9 mouse cellular contexts compared by ENCODE assay signal in genomic region chr8:125255006-125255685, GRCm38 (mm10).
DNase-seq lines count a peak whose midpoint lies in the region; ATAC-seq and TF ChIP-seq lines count a peak whose summit lies in the region.
"Had no signal": no experiment of that assay in that cellular context is flagged by ENCODE, and none has a peak within 500 bp of the region (broad histone marks: within the 10 kb centered on the region; RNA-seq: fewer than 3 reads in every experiment).

No protein-coding gene starts in this region.

- 70% methylated on average over 11 of the region's 11 CpGs for WGBS in intestine, embryonic 15.5 days
- WGBS in intestine, embryonic 16.5 days: 67% methylated on average over 11 of the region's 11 CpGs
- 40% methylated on average over 11 of the region's 11 CpGs for whole genome bisulfite sequencing in forebrain, postnatal 0 days
- WGBS in olfactory bulb, adult 2 months: 39% methylated on average over 11 of the region's 11 CpGs

- no peaks in the 10 kb centered on the region for H3K9me3 ChIP-seq in intestine, embryonic 15.5 days
- H3K9me3 ChIP-seq in intestine, embryonic 16.5 days (ENCODE audit: control insufficient read depth, low read length): no peaks in the 10 kb centered on the region
- H3K9me3 ChIP-seq in forebrain, postnatal 0 days (ENCODE audit: low read length): no peaks in the 10 kb centered on the region

- no peaks in the 10 kb centered on the region for H3K36me3 ChIP-seq in intestine, embryonic 15.5 days
- no peaks in the 10 kb centered on the region for H3K36me3 ChIP-seq in intestine, embryonic 16.5 days (ENCODE audit: control insufficient read depth, insufficient read depth, low read length)
- no peaks in the 10 kb centered on the region for H3K36me3 ChIP-seq in forebrain, postnatal 0 days (ENCODE audit: insufficient read depth)
- H3K36me3 ChIP-seq: G1E had no signal

- no peaks in the 10 kb centered on the region for H3K27me3 ChIP-seq in intestine, embryonic 15.5 days (replicated peaks)
- H3K27me3 ChIP-seq in intestine, embryonic 16.5 days (replicated peaks; ENCODE audit: control insufficient read depth, insufficient read depth, low read length): no peaks in the 10 kb centered on the region
- no peaks in the 10 kb centered on the region; the same call in 1 of the 2 replicates for H3K27me3 ChIP-seq in forebrain, postnatal 0 days (ENCODE audit: insufficient read depth, low read length)

- no peak overlapping the region for H3K27ac ChIP-seq in intestine, embryonic 15.5 days
- no peak overlapping the region for H3K27ac ChIP-seq in intestine, embryonic 16.5 days (ENCODE audit: low read length)
- H3K27ac ChIP-seq in forebrain, postnatal 0 days (ENCODE audit: low read depth, low read length): peak overlapping the region; percentile 93
- H3K27ac ChIP-seq in left cerebral cortex, adult 2 months: peak overlapping the region; percentile 99
- peak overlapping the region; percentile 94 for H3K27ac ChIP-seq in olfactory bulb, adult 2 months (ENCODE audit: insufficient read depth, low read depth, low read length)

- no peak overlapping the region for H3K9ac ChIP-seq in intestine, embryonic 15.5 days
- no peak overlapping the region for H3K9ac ChIP-seq in intestine, embryonic 16.5 days (ENCODE audit: low read depth, low read length)
- peak overlapping the region; percentile 69 for H3K9ac ChIP-seq in forebrain, postnatal 0 days

- peak overlapping the region; percentile 80; the same call in 1 of the 2 replicates for H3K4me2 ChIP-seq in intestine, embryonic 15.5 days (replicated peaks)
- no peak overlapping the region for H3K4me2 ChIP-seq in intestine, embryonic 16.5 days (ENCODE audit: low read depth, low read length)
- H3K4me2 ChIP-seq in forebrain, postnatal 0 days (ENCODE audit: low read depth): peak overlapping the region; percentile 72

- no peak for TF ChIP-seq POLR2A in olfactory bulb, adult 2 months (IDR thresholded peaks at IDR 0.05; ENCODE audit: insufficient read depth, low read depth, low read length)

- ATAC-seq in intestine, embryonic 15.5 days: no peak
- ATAC-seq in intestine, embryonic 16.5 days: no peak
- ATAC-seq in forebrain, postnatal 0 days: 0 out of 2 replicates have a peak, but pooled peaks have one; percentile 14

- no peak overlapping the region for H3K4me3 ChIP-seq in intestine, embryonic 15.5 days (replicated peaks)
- H3K4me3 ChIP-seq in intestine, embryonic 16.5 days (ENCODE audit: low read length): no peak overlapping the region
- peak overlapping the region; percentile 35 for H3K4me3 ChIP-seq in forebrain, postnatal 0 days (ENCODE audit: low read depth, low read length)
- peak overlapping the region; percentile 56 for H3K4me3 ChIP-seq in left cerebral cortex, adult 2 months
- no peak overlapping the region for H3K4me3 ChIP-seq in olfactory bulb, adult 2 months (ENCODE audit: insufficient read depth, low read depth, low read length)

- DNase-seq in cerebellum, adult 11-12 months: peak; percentile 45
- DNase-seq in forebrain, postnatal 0 days: peak; percentile 61
- DNase-seq in left cerebral cortex, adult 2 months (ENCODE audit: extremely low spot score in 1 of 2, low spot score in 2 of 2): peak; percentile 39 to 54
- DNase-seq in ovary, postnatal 10 days (ENCODE audit: low spot score): no peak
- no peak for DNase-seq in urinary bladder, adult 18-20 months (ENCODE audit: low spot score in 2 of 2)

- 0 out of 2 replicates have a peak, but pooled peaks cover 9% of the 10 kb centered on the region for H3K4me1 ChIP-seq in intestine, embryonic 15.5 days (replicated peaks)
- H3K4me1 ChIP-seq in intestine, embryonic 16.5 days (ENCODE audit: control insufficient read depth, insufficient read depth, low read length): peaks cover 13% of the 10 kb centered on the region
- peaks cover 17% of the 10 kb centered on the region for H3K4me1 ChIP-seq in forebrain, postnatal 0 days (ENCODE audit: insufficient read depth)
- H3K4me1 ChIP-seq in olfactory bulb, adult 2 months (ENCODE audit: control insufficient read depth, insufficient read depth, low read length): peaks cover 15% of the 10 kb centered on the region

- intact Hi-C loops in left cerebral cortex, adult 2 months (cut with DNase I): loop anchor here (2.0 kb wide), 2 partner anchors 70 to 314 kb away; partner anchors contain the start of gene Sipa1l2

- TF ChIP-seq CTCF in forebrain, postnatal 0 days (IDR thresholded peaks at IDR 0.05; ENCODE audit: low read depth): no peak
- TF ChIP-seq CTCF in left cerebral cortex, adult 2 months (IDR thresholded peaks at IDR 0.05): no peak
- TF ChIP-seq CTCF in olfactory bulb, adult 2 months (IDR thresholded peaks at IDR 0.05; ENCODE audit: insufficient read depth, low read depth, low read length): no peak

Comparison
In these comparisons a context has a peak if more than half of its experiments do, and no peak if none do; other contexts are left out.
1. H3K27ac ChIP-seq: peak in forebrain, postnatal 0 days (single experiment), left cerebral cortex, adult 2 months (single experiment) and olfactory bulb, adult 2 months (single experiment); none in intestine, embryonic 15.5 days (single experiment) and intestine, embryonic 16.5 days (single experiment).
2. H3K4me3 ChIP-seq: peak in forebrain, postnatal 0 days (single experiment) and left cerebral cortex, adult 2 months (single experiment); none in intestine, embryonic 15.5 days (single experiment), intestine, embryonic 16.5 days (single experiment) and olfactory bulb, adult 2 months (single experiment).
3. DNase-seq: peak in cerebellum, adult 11-12 months (single experiment), forebrain, postnatal 0 days (single experiment) and left cerebral cortex, adult 2 months (2 of 2); none in ovary, postnatal 10 days (single experiment) and urinary bladder, adult 18-20 months (0 of 2).